Mouse (Mus musculus) ES-E14 (cell line): ENCODE measurements around the gene Reln. TPM values are rescaled to one million over a fixed set of nuclear protein-coding genes. Genes with fewer than 3 reads are reported as not detected.

ENCODE experiments used
- DNase-seq: peaks from one replicate; pipeline ENCODE4 v3.0.0-alpha.2; 2013; ENCODE audit warnings: low read depth, low spot score
- H3K27ac ChIP-seq: 2 replicates; pipeline ENCODE4 v1.5.1; 2012; ENCODE audit warnings: low read depth, mild to moderate bottlenecking, low read length, moderate library complexity, mixed read lengths; ENCODE audit not compliant: poor library complexity, insufficient read depth, severe bottlenecking
- H3K36me3 ChIP-seq: 2 replicates; pipeline ENCODE4 v1.6.1; 2012; ENCODE audit warnings: mild to moderate bottlenecking, low read length, moderate library complexity, mixed read lengths; ENCODE audit not compliant: control insufficient read depth, poor library complexity, insufficient read depth, severe bottlenecking
- H3K4me1 ChIP-seq, 2 experiments: fragments of 150-350 bp in 1 of 2; sonication (generic) in 1 of 2; 2 replicates each; pipeline ENCODE4 v1.6.1; 2012; ENCODE audit warnings: low read length in 2 of 2, mild to moderate bottlenecking in 1 of 2, mixed read lengths in 1 of 2; ENCODE audit not compliant: control insufficient read depth in 2 of 2, insufficient read depth in 2 of 2, poor library complexity in 1 of 2
- H3K4me3 ChIP-seq, 2 experiments: fragments of 150-350 bp in 1 of 2; sonication (generic) in 1 of 2; 2 replicates each; pipeline ENCODE4 v1.5.1; 2012; ENCODE audit warnings: low read length in 2 of 2, low read depth in 1 of 2, mild to moderate bottlenecking in 1 of 2, mixed read lengths in 1 of 2; ENCODE audit not compliant: insufficient read depth in 1 of 2, poor library complexity in 1 of 2, severe bottlenecking in 1 of 2
- H3K9ac ChIP-seq: 2 replicates; pipeline ENCODE4 v1.6.1; 2012; ENCODE audit warnings: low read depth, mild to moderate bottlenecking, low read length, mixed read lengths; ENCODE audit not compliant: poor library complexity, insufficient read depth, severe bottlenecking
- H3K9me3 ChIP-seq: fragments of 150-350 bp; sonication (generic); 2 replicates; pipeline ENCODE4 v1.6.1; 2012; ENCODE audit warnings: low read depth, mild to moderate bottlenecking, low read length; ENCODE audit not compliant: control insufficient read depth, insufficient read depth
- CHD2 ChIP-seq: IDR thresholded peaks from 2 replicates; pipeline ENCODE4 v1.6.1; 2014; ENCODE audit warnings: mild to moderate bottlenecking, low read depth, low read length, inconsistent platforms
- HCFC1 ChIP-seq: IDR thresholded peaks from 2 replicates; pipeline ENCODE4 v1.6.1; 2012; ENCODE audit warnings: low read length, inconsistent platforms, borderline replicate concordance; ENCODE audit not compliant: insufficient read depth
- MAFK ChIP-seq: IDR thresholded peaks from 2 replicates; pipeline ENCODE4 v1.6.1; 2014; ENCODE audit warnings: mild to moderate bottlenecking, low read depth, low read length, inconsistent platforms; ENCODE audit not compliant: insufficient read depth
- ZC3H11A ChIP-seq: IDR thresholded peaks from 2 replicates; pipeline ENCODE4 v1.6.1; 2012; ENCODE audit warnings: low read depth, mild to moderate bottlenecking, inconsistent platforms, low read length, borderline replicate concordance
- ZNF384 ChIP-seq: IDR thresholded peaks from 2 replicates; pipeline ENCODE4 v1.6.1; 2012; ENCODE audit warnings: low read depth, low read length, inconsistent platforms
- in situ Hi-C, 2 experiments: fragments of 600-800 bp; cut with MboI; formaldehyde crosslinking; loops; one replicate each; pipeline ENCODE4 v1.15.1; 2025; ENCODE audit warnings: low sequenced_read_pairs in 2 of 2, inconsistent platforms in 1 of 2; ENCODE audit not compliant: unreplicated experiment in 2 of 2
- total RNA-seq: library from RNA; depleted of rRNA; stranded (reverse); fragments of 300-350 nt; gene quantifications from 2 replicates; pipeline ENCODE4 v1.2.3, GENCODE M21; 2012

The Reln gene
- total RNA-seq, 1 experiment = 2.1 TPM

- TF ChIP-seq MAFK (no peak), HCFC1 (no peak), ZC3H11A (no peak), CHD2 (no peak), ZNF384 (no peak)
- in situ Hi-C loops = no loop called here
- H3K4me1 ChIP-seq = no peaks in the 10 kb centered on the region; a peak in 1 of 4 replicates
- no peak overlapping the region for H3K4me3 ChIP-seq
- DNase-seq = no peak
- no peaks in the 10 kb centered on the region for H3K9me3 ChIP-seq
- H3K27ac ChIP-seq = no peak overlapping the region
- H3K9ac ChIP-seq = no peak overlapping the region
- H3K36me3 ChIP-seq = no peaks in the 10 kb centered on the region
Observed at GRCm38 (mm10) chr5:22295161-22295560, 49.3 kb downstream of the Reln start.

- TF ChIP-seq HCFC1 = no peak
- TF ChIP-seq ZNF384 = no peak
- TF ChIP-seq ZC3H11A = no peak
- TF ChIP-seq CHD2 = no peak
- TF ChIP-seq MAFK = no peak
Observed at GRCm38 (mm10) chr5:22291409-22291808, 53.1 kb downstream of the Reln start.

GRCm38 (mm10) chr5:22285396-22285795, 59.1 kb downstream of the Reln start:
- TF ChIP-seq ZC3H11A = no peak
- TF ChIP-seq MAFK = no peak
- no peak for TF ChIP-seq ZNF384
- no peak for TF ChIP-seq HCFC1
- no peak for TF ChIP-seq CHD2
- H3K9ac ChIP-seq = no peak overlapping the region
- no peaks in the 10 kb centered on the region for H3K36me3 ChIP-seq
- in situ Hi-C loops = no loop called here
- H3K4me1 ChIP-seq = no peaks in the 10 kb centered on the region
- H3K27ac ChIP-seq = no peak overlapping the region
- no peak overlapping the region for H3K4me3 ChIP-seq
- no peak for DNase-seq
- no peaks in the 10 kb centered on the region for H3K9me3 ChIP-seq

More at GRCm38 (mm10) chr5:22291409-22291808, 53.1 kb downstream of the Reln start:
- no peak for DNase-seq
- Histone ChIP-seq H3K9me3 (no peaks in the 10 kb centered on the region), H3K4me1 (no peaks in the 10 kb centered on the region), H3K9ac (no peak overlapping the region), H3K4me3 (no peak overlapping the region), H3K27ac (no peak overlapping the region), H3K36me3 (no peaks in the 10 kb centered on the region)
- in situ Hi-C loops = no loop called here

- H3K27ac ChIP-seq = no peak overlapping the region
- no peak overlapping the region for H3K4me3 ChIP-seq
- in situ Hi-C loops = no loop called here
- TF ChIP-seq ZNF384 = no peak
- H3K9me3 ChIP-seq = no peaks in the 10 kb centered on the region
- H3K4me1 ChIP-seq = no peaks in the 10 kb centered on the region
- H3K9ac ChIP-seq = no peak overlapping the region
- H3K36me3 ChIP-seq = no peaks in the 10 kb centered on the region
- DNase-seq = no peak
Observed at GRCm38 (mm10) chr5:22282141-22282665, 62.3 kb downstream of the Reln start.

GRCm38 (mm10) chr5:22280534-22281164, 63.9 kb downstream of the Reln start:
- no peak for TF ChIP-seq MAFK
- TF ChIP-seq HCFC1 = no peak
- TF ChIP-seq ZC3H11A = no peak
- TF ChIP-seq ZNF384 = no peak
- no peak for TF ChIP-seq CHD2
- DNase-seq = no peak
- in situ Hi-C loops = no loop called here
- Histone ChIP-seq H3K27ac (no peak overlapping the region), H3K4me1 (no peaks in the 10 kb centered on the region), H3K9me3 (no peaks in the 10 kb centered on the region), H3K4me3 (no peak overlapping the region), H3K36me3 (no peaks in the 10 kb centered on the region), H3K9ac (no peak overlapping the region)
